Mouse (Mus musculus) heart, adult 11 months (tissue): ENCODE data around the gene Rbck1.
A peak's percentile ranks its signal among the peaks of the same experiment; 100 is the strongest.
"Not testable (repeated sequence)": the region's sequence is repeated elsewhere in the genome, so short reads cannot be mapped to it uniquely, and the experiment has no call there.

Experiments
- DNase-seq: peaks from one replicate; pipeline ENCODE4 v3.0.0; 2022

Rbck1 gene

GRCm38 (mm10) chr2:152332101-152332825 lies at the start of gene Rbck1:
Rbck1 (minus strand) TSS chr2:152332653.
- peak; percentile 100 for DNase-seq

- DNase-seq = no peak
Observed at GRCm38 (mm10) chr2:152376345-152376741, 43.9 kb upstream of the Rbck1 start, which contains the start of gene Nrsn2. Nrsn2 (minus strand) TSS chr2:152376638.

GRCm38 (mm10) chr2:152375652-152376344 lies 43.3 kb upstream of the Rbck1 start:
- DNase-seq = no peak

- no peak for DNase-seq
Observed at GRCm38 (mm10) chr2:152373547-152373946, 41.1 kb upstream of the Rbck1 start.

GRCm38 (mm10) chr2:152372661-152373060 lies 40.2 kb upstream of the Rbck1 start:
- DNase-seq = no peak

- DNase-seq = no peak
Observed at GRCm38 (mm10) chr2:152372104-152372503, 39.7 kb upstream of the Rbck1 start.

GRCm38 (mm10) chr2:152368532-152369140 lies 36.2 kb upstream of the Rbck1 start:
- DNase-seq = no peak

- no peak for DNase-seq
Observed at GRCm38 (mm10) chr2:152367917-152368316, 35.5 kb upstream of the Rbck1 start.

- DNase-seq = peak; percentile 98
Observed at GRCm38 (mm10) chr2:152363245-152364147, 31.0 kb upstream of the Rbck1 start.

GRCm38 (mm10) chr2:152361193-152361592 lies 28.7 kb upstream of the Rbck1 start:
- DNase-seq = peak; percentile 91

GRCm38 (mm10) chr2:152360271-152360775 lies 27.9 kb upstream of the Rbck1 start:
- DNase-seq = peak; percentile 100

- DNase-seq = peak; percentile 96
Observed at GRCm38 (mm10) chr2:152359616-152360015, 27.2 kb upstream of the Rbck1 start.

GRCm38 (mm10) chr2:152358977-152359376 lies 26.5 kb upstream of the Rbck1 start:
- DNase-seq = not testable (repeated sequence)

- DNase-seq = no peak
Observed at GRCm38 (mm10) chr2:152357254-152357653, 24.8 kb upstream of the Rbck1 start.

GRCm38 (mm10) chr2:152349842-152350540 lies 17.5 kb upstream of the Rbck1 start:
- DNase-seq = peak; percentile 96

- DNase-seq = no peak
Observed at GRCm38 (mm10) chr2:152349205-152349604, 16.8 kb upstream of the Rbck1 start.

- no peak for DNase-seq
Observed at GRCm38 (mm10) chr2:152347722-152348121, 15.3 kb upstream of the Rbck1 start.

- DNase-seq = no peak
Observed at GRCm38 (mm10) chr2:152346776-152347465, 14.5 kb upstream of the Rbck1 start.

- no peak for DNase-seq
Observed at GRCm38 (mm10) chr2:152345393-152345792, 12.9 kb upstream of the Rbck1 start.

GRCm38 (mm10) chr2:152344909-152345308 lies 12.5 kb upstream of the Rbck1 start:
- no peak for DNase-seq

- DNase-seq = peak; percentile 95
Observed at GRCm38 (mm10) chr2:152344361-152344760, 11.9 kb upstream of the Rbck1 start.
